Mouse (Mus musculus): ENCODE measurements at regions not wholly inside any gene's neighbourhood (a gene's known extent, or its start where the extent isn't known, plus 50 kb on each side); places are given as distances from the start of the nearest gene placed in this dataset.

DNA sequence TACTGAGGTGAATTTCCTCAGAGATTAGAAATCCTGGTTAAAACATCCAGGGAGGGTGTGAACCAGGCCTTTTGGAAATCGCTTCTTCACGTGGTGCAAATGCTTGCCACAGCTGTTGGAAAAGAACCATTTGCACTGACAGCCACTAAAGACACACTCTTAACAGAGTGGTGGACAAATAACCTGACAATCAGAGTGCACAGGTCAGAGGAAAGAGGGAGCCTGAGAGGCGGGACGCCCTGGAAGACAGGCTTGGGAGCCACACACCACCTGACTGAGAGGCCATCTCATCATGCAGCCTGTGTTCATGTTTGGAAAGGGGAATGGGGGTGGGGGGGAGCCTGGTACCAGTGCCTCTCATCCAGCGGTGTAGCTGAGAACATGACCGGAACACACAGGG lies 87.0 kb upstream of the Gm11983 start:
- TF ChIP-seq CTCF (IDR thresholded peaks at IDR 0.05; ENCODE audit: low read depth) (no peak), EP300 (IDR thresholded peaks at IDR 0.05; ENCODE audit: low read depth) (no peak)
